Mouse (Mus musculus): ENCODE data around the gene Pramel6. TPM values are rescaled to one million over a fixed set of nuclear protein-coding genes. Genes with fewer than 3 reads are reported as not detected.
A peak's percentile ranks its signal among the peaks of the same experiment; 100 is the strongest.
"Not testable (repeated sequence)": the region's sequence is repeated elsewhere in the genome, so short reads cannot be mapped to it uniquely, and the experiment has no call there.

Gene Pramel6
- polyA plus RNA-seq, 1 experiment from 2014 or later = not detected

GRCm38 (mm10) chr2:87515046-87515445, 8.7 kb downstream of the Pramel6 start:
- Histone ChIP-seq H3K36me3 (ENCODE audit: control insufficient read depth, insufficient read depth, low read length) (no peaks in the 10 kb centered on the region), H3K27me3 (ENCODE audit: control insufficient read depth, insufficient read depth, low read length) (no peaks in the 10 kb centered on the region), H3K4me2 (replicated peaks; ENCODE audit: low read depth) (no peak overlapping the region), H3K9me3 (ENCODE audit: control insufficient read depth, low read length) (no peaks in the 10 kb centered on the region), H3K9ac (ENCODE audit: low read length) (no peak overlapping the region), H3K4me3 (ENCODE audit: low read depth, low read length) (no peak overlapping the region), H3K27ac (replicated peaks) (no peak overlapping the region), H3K4me1 (replicated peaks; ENCODE audit: control insufficient read depth, insufficient read depth) (no peaks in the 10 kb centered on the region)
- no peak for TF ChIP-seq CTCF (IDR thresholded peaks at IDR 0.05; ENCODE audit: low read depth)
- no peak for TF ChIP-seq EP300 (optimal IDR thresholded peaks at IDR 0.05)
- DNase-seq (ENCODE audit: low spot score) = no peak
- 79% methylated on average over 2 of the region's 2 CpGs for WGBS
- no peak for ATAC-seq (ENCODE audit: low FRiP score, low TSS enrichment)

GRCm38 (mm10) chr2:87515457-87516060, 9.2 kb downstream of the Pramel6 start:
- ATAC-seq (ENCODE audit: low FRiP score, low TSS enrichment) (no peak), DNase-seq (ENCODE audit: low spot score) (no peak)
- H3K27me3 ChIP-seq (ENCODE audit: control insufficient read depth, insufficient read depth, low read length) = no peaks in the 10 kb centered on the region
- no peaks in the 10 kb centered on the region for H3K36me3 ChIP-seq (ENCODE audit: control insufficient read depth, insufficient read depth, low read length)
- H3K9ac ChIP-seq (ENCODE audit: low read length) = no peak overlapping the region
- no peak overlapping the region for H3K4me3 ChIP-seq (ENCODE audit: low read depth, low read length)
- no peaks in the 10 kb centered on the region for H3K4me1 ChIP-seq (replicated peaks; ENCODE audit: control insufficient read depth, insufficient read depth)
- H3K4me2 ChIP-seq (replicated peaks; ENCODE audit: low read depth) = no peak overlapping the region
- TF ChIP-seq CTCF (IDR thresholded peaks at IDR 0.05; ENCODE audit: low read depth) (no peak), EP300 (optimal IDR thresholded peaks at IDR 0.05) (no peak)
- no peak overlapping the region for H3K27ac ChIP-seq (replicated peaks)
- no peaks in the 10 kb centered on the region for H3K9me3 ChIP-seq (ENCODE audit: control insufficient read depth, low read length)
- 71% methylated on average over 7 of the region's 8 CpGs for WGBS

- no peaks in the 10 kb centered on the region for H3K4me1 ChIP-seq (replicated peaks; ENCODE audit: control insufficient read depth, insufficient read depth)
- no peak overlapping the region for H3K4me3 ChIP-seq (ENCODE audit: low read depth, low read length)
- no peaks in the 10 kb centered on the region for H3K36me3 ChIP-seq (ENCODE audit: control insufficient read depth, insufficient read depth, low read length)
- DNase-seq (ENCODE audit: low spot score) (no peak), ATAC-seq (ENCODE audit: low FRiP score, low TSS enrichment) (no peak)
- no peaks in the 10 kb centered on the region for H3K27me3 ChIP-seq (ENCODE audit: control insufficient read depth, insufficient read depth, low read length)
- 80% methylated on average over 3 of the region's 3 CpGs for WGBS
- TF ChIP-seq EP300 (optimal IDR thresholded peaks at IDR 0.05) (no peak), CTCF (IDR thresholded peaks at IDR 0.05; ENCODE audit: low read depth) (no peak)
- H3K4me2 ChIP-seq (replicated peaks; ENCODE audit: low read depth) = no peak overlapping the region
- H3K27ac ChIP-seq (replicated peaks) = no peak overlapping the region
- no peaks in the 10 kb centered on the region for H3K9me3 ChIP-seq (ENCODE audit: control insufficient read depth, low read length)
- H3K9ac ChIP-seq (ENCODE audit: low read length) = no peak overlapping the region
These were observed 10.2 kb downstream of the Pramel6 start for GRCm38 (mm10) chr2:87516581-87516980.

GRCm38 (mm10) chr2:87520651-87521050, 14.3 kb downstream of the Pramel6 start:
- no peak for DNase-seq (ENCODE audit: low spot score)
- ATAC-seq (ENCODE audit: low FRiP score, low TSS enrichment) = no peak
- H3K4me1 ChIP-seq (replicated peaks; ENCODE audit: control insufficient read depth, insufficient read depth) = no peaks in the 10 kb centered on the region
- H3K27ac ChIP-seq (replicated peaks) = no peak overlapping the region
- no peaks in the 10 kb centered on the region for H3K27me3 ChIP-seq (ENCODE audit: control insufficient read depth, insufficient read depth, low read length)
- H3K4me2 ChIP-seq (replicated peaks; ENCODE audit: low read depth) = no peak overlapping the region
- 85% methylated on average over 4 of the region's 4 CpGs for WGBS
- H3K9me3 ChIP-seq (ENCODE audit: control insufficient read depth, low read length) = no peaks in the 10 kb centered on the region
- no peaks in the 10 kb centered on the region for H3K36me3 ChIP-seq (ENCODE audit: control insufficient read depth, insufficient read depth, low read length)
- no peak overlapping the region for H3K4me3 ChIP-seq (ENCODE audit: low read depth, low read length)
- no peak for TF ChIP-seq CTCF (IDR thresholded peaks at IDR 0.05; ENCODE audit: low read depth)
- no peak for TF ChIP-seq EP300 (optimal IDR thresholded peaks at IDR 0.05)
- H3K9ac ChIP-seq (ENCODE audit: low read length) = no peak overlapping the region

- H3K27me3 ChIP-seq (ENCODE audit: control insufficient read depth, insufficient read depth, low read length); H3K27ac ChIP-seq (replicated peaks); H3K4me2 ChIP-seq (replicated peaks; ENCODE audit: low read depth); H3K4me1 ChIP-seq (replicated peaks; ENCODE audit: control insufficient read depth, insufficient read depth); H3K36me3 ChIP-seq (ENCODE audit: control insufficient read depth, insufficient read depth, low read length); H3K9me3 ChIP-seq (ENCODE audit: control insufficient read depth, low read length); ATAC-seq (ENCODE audit: low FRiP score, low TSS enrichment); H3K4me3 ChIP-seq (ENCODE audit: low read depth, low read length); H3K9ac ChIP-seq (ENCODE audit: low read length): not testable (repeated sequence)
- DNase-seq (ENCODE audit: low spot score) = peak; percentile 14
- 27% methylated on average over 38 of the region's 39 CpGs for WGBS
These were observed 19.7 kb downstream of the Pramel6 start for GRCm38 (mm10) chr2:87525899-87526616.

- TF ChIP-seq CTCF (IDR thresholded peaks at IDR 0.05; ENCODE audit: low read depth) (no peak), EP300 (optimal IDR thresholded peaks at IDR 0.05) (no peak)
- H3K27ac ChIP-seq (replicated peaks) = no peak within 1 kb of the TSS
- no peaks in the 10 kb centered on the region for H3K36me3 ChIP-seq (ENCODE audit: control insufficient read depth, insufficient read depth, low read length)
- no peaks in the 10 kb centered on the region for H3K4me1 ChIP-seq (replicated peaks; ENCODE audit: control insufficient read depth, insufficient read depth)
- H3K27me3 ChIP-seq (ENCODE audit: control insufficient read depth, insufficient read depth, low read length) = no peaks in the 10 kb centered on the region
- H3K4me2 ChIP-seq (replicated peaks; ENCODE audit: low read depth) = no peak within 1 kb of the TSS
- H3K9me3 ChIP-seq (ENCODE audit: control insufficient read depth, low read length) = no peaks in the 10 kb centered on the region
- H3K9ac ChIP-seq (ENCODE audit: low read length) = no peak within 1 kb of the TSS
- no peak within 1 kb of the TSS for H3K4me3 ChIP-seq (ENCODE audit: low read depth, low read length)
- DNase-seq (ENCODE audit: low spot score) = no peak
- no peak for ATAC-seq (ENCODE audit: low FRiP score, low TSS enrichment)
These were observed 25.1 kb downstream of the Pramel6 start, which contains the start of gene Olfr153 for GRCm38 (mm10) chr2:87531496-87531895. TSS of gene Olfr153 (plus strand) at chr2:87531796.
